Comparison of ENCODE assay signal across 13 mouse cellular contexts in genomic region chr6:99191041-99191635, GRCm38 (mm10).
DNase-seq lines count a peak whose midpoint lies in the region; ATAC-seq and TF ChIP-seq lines count a peak whose summit lies in the region.
"Had no signal": no experiment of that assay in that cellular context is flagged by ENCODE, and none has a peak within 500 bp of the region (broad histone marks: within the 10 kb centered on the region; RNA-seq: fewer than 3 reads in every experiment).

No protein-coding gene starts in this region.

- no peaks in the 10 kb centered on the region for H3K9me3 ChIP-seq in hindbrain, embryonic 10.5 days
- H3K9me3 ChIP-seq in hindbrain, embryonic 14.5 days (ENCODE audit: control insufficient read depth, low read length): no peaks in the 10 kb centered on the region
- H3K9me3 ChIP-seq in CH12.LX (replicated peaks; ENCODE audit: low read length): no peaks in the 10 kb centered on the region
- no peaks in the 10 kb centered on the region for H3K9me3 ChIP-seq in forebrain, embryonic 14.5 days (replicated peaks; ENCODE audit: control insufficient read depth, low read length)
- H3K9me3 ChIP-seq in midbrain, embryonic 13.5 days: no peaks in the 10 kb centered on the region
- H3K9me3 ChIP-seq: embryonic facial prominence, embryonic 13.5 days; liver, embryonic 13.5 days had no signal

- no peak overlapping the region for H3K4me2 ChIP-seq in hindbrain, embryonic 14.5 days (replicated peaks)
- peak overlapping the region; percentile 14 for H3K4me2 ChIP-seq in CH12.LX (ENCODE audit: insufficient read depth, low read depth, poor library complexity, severe bottlenecking)
- peak overlapping the region; percentile 16 for H3K4me2 ChIP-seq in forebrain, embryonic 14.5 days (ENCODE audit: low read length)
- peak overlapping the region; percentile 30 for H3K4me2 ChIP-seq in midbrain, embryonic 13.5 days (replicated peaks)
- H3K4me2 ChIP-seq: embryonic facial prominence, embryonic 13.5 days; liver, embryonic 13.5 days had no signal

- no peaks in the 10 kb centered on the region for H3K27me3 ChIP-seq in hindbrain, embryonic 10.5 days (ENCODE audit: insufficient read depth, poor library complexity, severe bottlenecking)
- no peaks in the 10 kb centered on the region for H3K27me3 ChIP-seq in hindbrain, embryonic 14.5 days (ENCODE audit: control insufficient read depth, insufficient read depth, low read length)
- no peaks in the 10 kb centered on the region for H3K27me3 ChIP-seq in CH12.LX (replicated peaks)
- no peaks in the 10 kb centered on the region for H3K27me3 ChIP-seq in forebrain, embryonic 14.5 days (replicated peaks; ENCODE audit: control insufficient read depth, insufficient read depth, low read length)
- no peaks in the 10 kb centered on the region for H3K27me3 ChIP-seq in midbrain, embryonic 13.5 days
- H3K27me3 ChIP-seq: liver, embryonic 13.5 days had no signal

- TF ChIP-seq CTCF in CH12.LX (conservative IDR thresholded peaks at IDR 0.05 in 1 of 2, IDR thresholded peaks at IDR 0.05 in 1 of 2; ENCODE audit: low read depth in 2 of 2, low read length in 2 of 2): no peak

- DNase-seq in hindbrain, embryonic 10.5 days (ENCODE audit: low spot score): no peak
- no peak for DNase-seq in hindbrain, embryonic 14.5 days (ENCODE audit: low spot score)
- DNase-seq in CH12.LX (ENCODE audit: extremely low read depth): peak; percentile 78
- DNase-seq in forebrain, embryonic 14.5 days (ENCODE audit: low spot score): peak; percentile 57
- DNase-seq in cerebellum, postnatal 14 days: no peak
- no peak for DNase-seq in thymus, postnatal 14 days
- DNase-seq: cerebellum, adult 9-10 months; kidney, postnatal 36 days; liver, embryonic 13.5 days; thymus, postnatal 36 days had no signal

- no peak for ATAC-seq in hindbrain, embryonic 14.5 days (ENCODE audit: low FRiP score)
- ATAC-seq in forebrain, embryonic 14.5 days: peak; percentile 40
- ATAC-seq in midbrain, embryonic 13.5 days: peak; percentile 62

- peaks cover 42% of the 10 kb centered on the region for H3K4me1 ChIP-seq in hindbrain, embryonic 10.5 days (replicated peaks)
- H3K4me1 ChIP-seq in hindbrain, embryonic 14.5 days (replicated peaks; ENCODE audit: control insufficient read depth, insufficient read depth, low read length): peaks cover 16% of the 10 kb centered on the region
- peaks cover 16 to 61% of the 10 kb centered on the region in 2 experiments for H3K4me1 ChIP-seq in CH12.LX (ENCODE audit: control insufficient read depth in 1 of 2, insufficient read depth in 2 of 2)
- H3K4me1 ChIP-seq in forebrain, embryonic 14.5 days (ENCODE audit: control insufficient read depth, insufficient read depth, low read length): peaks cover 24% of the 10 kb centered on the region
- peaks cover 44% of the 10 kb centered on the region for H3K4me1 ChIP-seq in midbrain, embryonic 13.5 days (replicated peaks)

- 72% methylated on average over 12 of the region's 12 CpGs for WGBS in hindbrain, embryonic 10.5 days
- 44% methylated on average over 12 of the region's 12 CpGs for WGBS in hindbrain, embryonic 14.5 days
- 13% methylated on average over 12 of the region's 12 CpGs for WGBS in forebrain, embryonic 14.5 days
- WGBS in midbrain, embryonic 13.5 days: 37% methylated on average over 12 of the region's 12 CpGs

- in situ Hi-C loops in CH12.LX (cut with MboI; ENCODE audit: low pct_ligation_motif_present, low pct_unique_long_range_greater_than_20kb, low sequenced_read_pairs): loop anchor here (10.0 kb wide), 1 partner anchor 194 kb away; no protein-coding TSS in a partner anchor

- H3K4me3 ChIP-seq in hindbrain, embryonic 10.5 days: no peak overlapping the region
- H3K4me3 ChIP-seq in hindbrain, embryonic 14.5 days (replicated peaks; ENCODE audit: low read length): no peak overlapping the region
- peak overlapping the region; percentile 57 to 80 (median 70) for H3K4me3 ChIP-seq in CH12.LX (replicated peaks in 1 of 3; ENCODE audit: low read depth in 2 of 3, low read length in 2 of 3, poor library complexity in 1 of 3)
- no peak overlapping the region for H3K4me3 ChIP-seq in forebrain, embryonic 14.5 days (ENCODE audit: low read depth, low read length)
- H3K4me3 ChIP-seq in midbrain, embryonic 13.5 days (replicated peaks): no peak overlapping the region
- H3K4me3 ChIP-seq: embryonic facial prominence, embryonic 13.5 days; left cerebral cortex, adult 2 months; liver, embryonic 13.5 days had no signal

- H3K27ac ChIP-seq in hindbrain, embryonic 10.5 days: peak overlapping the region; percentile 60; the same call in 1 of the 2 replicates
- no peak overlapping the region for H3K27ac ChIP-seq in hindbrain, embryonic 14.5 days
- H3K27ac ChIP-seq in CH12.LX (ENCODE audit: insufficient read depth, low read depth): peak overlapping the region; percentile 95
- no peak overlapping the region for H3K27ac ChIP-seq in forebrain, embryonic 14.5 days (ENCODE audit: low read depth, low read length)
- H3K27ac ChIP-seq in midbrain, embryonic 13.5 days: peak overlapping the region; percentile 46
- H3K27ac ChIP-seq: embryonic facial prominence, embryonic 13.5 days; left cerebral cortex, adult 2 months; liver, embryonic 13.5 days had no signal

- no peaks in the 10 kb centered on the region for H3K36me3 ChIP-seq in hindbrain, embryonic 10.5 days
- no peaks in the 10 kb centered on the region for H3K36me3 ChIP-seq in hindbrain, embryonic 14.5 days (replicated peaks; ENCODE audit: control insufficient read depth, insufficient read depth)
- peaks cover 11 to 14% of the 10 kb centered on the region in 2 experiments for H3K36me3 ChIP-seq in CH12.LX (replicated peaks in 1 of 2; ENCODE audit: control insufficient read depth in 1 of 2, insufficient read depth in 1 of 2, low read length in 1 of 2)
- no peaks in the 10 kb centered on the region for H3K36me3 ChIP-seq in forebrain, embryonic 14.5 days (ENCODE audit: control insufficient read depth, insufficient read depth, low read length)
- no peaks in the 10 kb centered on the region for H3K36me3 ChIP-seq in midbrain, embryonic 13.5 days
- H3K36me3 ChIP-seq: embryonic facial prominence, embryonic 13.5 days; liver, embryonic 13.5 days had no signal

- peak; percentile 60 for TF ChIP-seq POLR2A in CH12.LX (IDR thresholded peaks at IDR 0.05; ENCODE audit: low read depth, low read length)

- dilution Hi-C loops in CH12.LX (cut with MboI; ENCODE audit: extremely low pct_ligation_motif_present, extremely low pct_unique_long_range_greater_than_20kb, low sequenced_read_pairs): no loop called here

- TF ChIP-seq EP300 in CH12.LX (IDR thresholded peaks at IDR 0.05; ENCODE audit: low read length): peak; percentile 51; the same call in 1 of the 2 replicates

- H3K9ac ChIP-seq in hindbrain, embryonic 14.5 days: no peak overlapping the region
- H3K9ac ChIP-seq in CH12.LX (ENCODE audit: insufficient read depth, low read depth): peak overlapping the region; percentile 77
- no peak overlapping the region for H3K9ac ChIP-seq in forebrain, embryonic 14.5 days (ENCODE audit: low read length)
- H3K9ac ChIP-seq in midbrain, embryonic 13.5 days (replicated peaks): peak overlapping the region; percentile 23; the same call in 1 of the 2 replicates
- H3K9ac ChIP-seq: embryonic facial prominence, embryonic 13.5 days; liver, embryonic 13.5 days had no signal

- peaks cover 31% of the 10 kb centered on the region for H3K79me2 ChIP-seq in CH12.LX (replicated peaks; ENCODE audit: control insufficient read depth, extremely low read depth, insufficient read depth, poor library complexity, severe bottlenecking)

- TF ChIP-seq RAD21 in CH12.LX (IDR thresholded peaks at IDR 0.05; ENCODE audit: low read depth, low read length): no peak

TF ChIP-seq in CH12.LX, 34 proteins besides CTCF, POLR2A, EP300 and RAD21:
- TF ChIP-seq ETS1 (conservative IDR thresholded peaks at IDR 0.05; ENCODE audit: low read depth, low read length) (peak; percentile 85), ZC3H11A (IDR thresholded peaks at IDR 0.05; ENCODE audit: low read depth, low read length) (no peak), USF1 (IDR thresholded peaks at IDR 0.05; ENCODE audit: low read depth, low read length) (no peak), TBP (conservative IDR thresholded peaks at IDR 0.05; ENCODE audit: low read depth, low read length) (peak; percentile 93), USF2 (conservative IDR thresholded peaks at IDR 0.05; ENCODE audit: low read depth, low read length) (no peak), TCF12 (IDR thresholded peaks at IDR 0.05; ENCODE audit: low read depth, low read length) (peak; percentile 82; the same call in 1 of the 2 replicates), MAX (IDR thresholded peaks at IDR 0.05; ENCODE audit: low read length) (no peak), NELFE (IDR thresholded peaks at IDR 0.05; ENCODE audit: low read depth, low read length) (peak; percentile 58; the same call in 1 of the 2 replicates), ZNF384 (IDR thresholded peaks at IDR 0.05; ENCODE audit: low read depth, low read length) (no peak), ELF1 (IDR thresholded peaks at IDR 0.05; ENCODE audit: low read depth, low read length) (peak; percentile 22; the same call in 1 of the 2 replicates), MAFK (IDR thresholded peaks at IDR 0.05; ENCODE audit: insufficient replicate concordance, low read length) (no peak), BHLHE40 (IDR thresholded peaks at IDR 0.05; ENCODE audit: low read depth, low read length) (peak; percentile 15; the same call in 1 of the 2 replicates), UBTF (IDR thresholded peaks at IDR 0.05; ENCODE audit: low read depth, low read length) (peak; percentile 29; the same call in 1 of the 2 replicates)

Comparison
In these comparisons a context has a peak if more than half of its experiments do, and no peak if none do; other contexts are left out.
1. H3K27ac ChIP-seq: peak in hindbrain, embryonic 10.5 days (single experiment), CH12.LX (single experiment) and midbrain, embryonic 13.5 days (single experiment); none in hindbrain, embryonic 14.5 days (single experiment) and forebrain, embryonic 14.5 days (single experiment).
2. DNase-seq: peak in CH12.LX (single experiment) and forebrain, embryonic 14.5 days (single experiment); none in hindbrain, embryonic 10.5 days (single experiment), hindbrain, embryonic 14.5 days (single experiment), cerebellum, postnatal 14 days (0 of 2) and thymus, postnatal 14 days (single experiment).
3. H3K4me3 ChIP-seq: peak in CH12.LX (3 of 3); none in hindbrain, embryonic 10.5 days (single experiment), hindbrain, embryonic 14.5 days (single experiment), forebrain, embryonic 14.5 days (single experiment) and midbrain, embryonic 13.5 days (single experiment).
4. H3K9ac ChIP-seq: peak in CH12.LX (single experiment) and midbrain, embryonic 13.5 days (single experiment); none in hindbrain, embryonic 14.5 days (single experiment) and forebrain, embryonic 14.5 days (single experiment).